Mouse (Mus musculus) erythroblast, embryonic 14.5 days (primary cell): ENCODE measurements around the gene Chchd3.

Source experiments
- GATA1 ChIP-seq: IDR thresholded peaks from 2 replicates; pipeline ENCODE4 v1.6.1; 2012; ENCODE audit warnings: low read length, inconsistent platforms, mixed read lengths
- TAL1 ChIP-seq: IDR thresholded peaks from 3 replicates; pipeline ENCODE4 v1.6.1; 2012; ENCODE audit warnings: low read length, inconsistent platforms, mixed read lengths

GRCm38 (mm10) chr6:33059276-33059675 lies 784 bp downstream of the Chchd3 start:
- TF ChIP-seq TAL1, result no peak
- no peak for TF ChIP-seq GATA1
